Mouse (Mus musculus): ENCODE measurements around the gene Gli1.
"Not testable (repeated sequence)": the region's sequence is repeated elsewhere in the genome, so short reads cannot be mapped to it uniquely, and the experiment has no call there.

The Gli1 gene

DNA sequence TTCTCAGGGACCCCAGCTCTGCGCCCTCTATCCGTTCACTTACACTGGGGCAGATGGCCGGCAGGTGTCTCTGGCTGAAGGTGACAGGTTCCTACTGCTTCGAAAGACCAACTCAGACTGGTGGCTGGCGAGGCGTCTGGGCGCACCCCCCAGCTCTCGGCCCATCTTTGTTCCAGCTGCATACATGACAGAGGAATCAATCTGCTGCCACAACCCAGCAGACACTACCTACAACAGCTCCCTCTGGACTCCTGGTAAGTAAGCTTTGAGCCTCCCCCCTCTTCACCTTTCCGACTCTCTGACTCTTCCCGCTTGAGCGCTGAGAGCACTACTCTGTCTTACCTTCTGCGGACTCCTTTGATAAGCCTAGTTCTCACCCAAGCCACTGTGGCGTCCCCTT is 19.6 kb downstream of the Gli1 start:
- DNase-seq (ENCODE audit: low spot score) = no peak

DNA sequence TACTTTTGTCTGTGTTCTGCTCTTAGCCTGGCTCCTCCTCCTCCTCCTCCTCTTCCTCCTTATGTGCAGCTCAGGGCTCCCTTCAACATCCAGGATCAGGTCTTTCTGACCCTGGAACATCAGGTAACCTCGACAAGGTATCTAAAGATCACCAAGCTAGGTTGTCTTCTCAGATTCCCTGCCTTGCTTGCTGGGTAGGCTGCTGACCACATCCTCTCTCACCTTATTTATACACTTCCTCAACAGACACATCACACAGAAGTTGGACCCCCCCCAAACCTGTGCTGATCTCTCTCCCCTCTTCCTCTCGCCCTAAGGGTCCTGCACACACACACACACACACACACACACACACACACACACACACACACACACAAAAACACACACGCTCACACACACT is 20.2 kb downstream of the Gli1 start, which contains the start of gene Arhgap9:
TSS of gene Arhgap9 (plus strand) at position 344 of the 400 bp plus-strand sequence.
- DNase-seq (ENCODE audit: low spot score) = no peak

DNA sequence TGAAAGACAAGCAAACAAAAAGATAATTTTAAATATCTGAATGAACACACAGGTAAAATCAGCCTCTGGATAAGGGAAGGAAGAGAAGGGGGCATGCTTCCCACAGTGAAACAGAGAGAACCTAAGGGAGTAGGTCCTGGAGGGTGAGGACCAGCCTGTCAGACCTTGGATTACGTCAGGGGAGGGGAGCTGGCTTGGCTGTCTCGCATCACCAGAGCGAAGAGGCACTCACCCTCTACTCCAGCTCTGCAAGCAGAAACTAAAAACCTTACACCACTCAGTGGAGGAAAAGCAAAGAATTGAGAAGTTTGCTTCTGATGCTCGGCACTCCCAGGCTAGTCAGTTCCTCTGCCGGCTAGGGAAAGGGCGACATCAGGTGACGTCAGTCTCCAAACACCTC is 21.8 kb downstream of the Gli1 start:
- DNase-seq (ENCODE audit: low spot score) = no peak

DNA sequence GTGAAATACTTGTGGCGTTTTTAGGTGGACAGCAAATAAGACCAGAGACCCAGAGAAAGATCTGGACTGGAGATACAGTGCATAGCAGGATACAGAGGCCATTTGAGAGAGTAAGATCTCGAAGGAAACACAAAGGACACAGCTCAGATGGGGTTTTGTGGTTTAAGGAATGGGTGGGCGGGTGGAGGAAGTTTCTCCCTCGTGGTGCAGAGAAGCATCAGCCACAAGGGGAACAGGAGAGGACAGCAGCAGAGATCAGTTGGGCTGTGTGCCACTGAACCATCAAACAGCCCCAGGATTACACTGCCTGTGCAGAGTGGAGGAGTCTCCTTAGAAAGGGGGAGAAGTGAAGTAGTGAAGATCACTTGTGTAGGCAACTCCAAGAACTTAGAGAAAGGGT is 23.8 kb downstream of the Gli1 start:
- no peak for DNase-seq (ENCODE audit: low spot score)

DNA sequence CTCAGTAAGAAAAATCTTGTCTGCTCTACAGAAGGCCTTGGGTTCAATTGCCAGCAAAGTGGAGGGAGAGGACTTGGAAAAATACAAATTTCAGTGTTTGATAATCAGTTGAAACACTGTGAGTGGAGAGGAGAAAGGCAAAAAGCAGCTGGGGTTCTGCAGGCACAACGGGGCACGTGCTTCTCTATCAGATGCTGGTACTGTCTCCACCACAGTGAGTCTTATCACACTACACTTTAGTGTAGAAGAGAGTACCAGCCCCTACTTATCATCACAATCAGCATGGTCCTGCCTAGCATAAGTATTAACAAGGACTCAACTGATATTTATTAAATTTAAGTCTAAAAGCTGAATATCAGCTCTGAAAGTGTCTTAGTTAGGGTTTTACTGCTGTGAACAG is 24.5 kb downstream of the Gli1 start:
- no peak for DNase-seq (ENCODE audit: low spot score)

DNA sequence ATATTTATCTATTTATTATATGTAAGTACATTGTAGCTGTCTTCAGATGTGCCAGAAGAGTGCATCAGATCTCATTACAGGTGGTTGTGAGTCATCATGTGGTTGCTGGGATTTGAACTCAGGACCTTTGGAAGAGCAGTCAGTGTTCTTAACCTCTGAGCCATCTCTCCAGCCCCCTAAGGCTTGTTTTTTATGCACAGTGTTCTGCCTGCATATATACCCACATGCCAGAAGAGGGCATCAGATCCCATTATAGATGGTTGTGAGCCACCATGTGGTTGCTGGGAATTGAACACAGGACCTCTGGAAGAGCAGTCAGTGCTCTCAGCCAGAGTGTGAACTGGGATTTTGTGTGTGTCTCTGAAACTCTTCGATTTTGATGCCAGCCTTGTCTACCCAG is 26.8 kb downstream of the Gli1 start:
- not testable (repeated sequence) for DNase-seq (ENCODE audit: low spot score)

DNA sequence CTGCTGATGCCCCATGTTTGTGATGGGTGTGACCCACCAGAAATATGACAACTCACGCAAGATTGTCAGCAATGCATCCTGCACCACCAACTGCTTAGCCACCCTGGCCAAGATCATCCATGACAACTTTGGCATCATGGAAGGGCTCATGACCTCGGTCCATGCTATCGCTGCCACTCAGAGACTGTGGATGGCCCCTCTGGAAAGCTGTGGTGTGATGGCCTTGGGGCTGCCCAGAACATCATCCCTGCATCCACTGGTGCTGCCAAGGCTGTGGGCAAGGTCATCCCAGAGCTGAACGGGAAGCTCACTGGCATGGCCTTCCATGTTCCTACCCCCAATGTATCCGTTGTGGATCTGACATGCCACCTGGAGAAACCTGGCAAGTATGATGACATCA is 28.3 kb downstream of the Gli1 start:
- not testable (repeated sequence) for DNase-seq (ENCODE audit: low spot score)

DNA sequence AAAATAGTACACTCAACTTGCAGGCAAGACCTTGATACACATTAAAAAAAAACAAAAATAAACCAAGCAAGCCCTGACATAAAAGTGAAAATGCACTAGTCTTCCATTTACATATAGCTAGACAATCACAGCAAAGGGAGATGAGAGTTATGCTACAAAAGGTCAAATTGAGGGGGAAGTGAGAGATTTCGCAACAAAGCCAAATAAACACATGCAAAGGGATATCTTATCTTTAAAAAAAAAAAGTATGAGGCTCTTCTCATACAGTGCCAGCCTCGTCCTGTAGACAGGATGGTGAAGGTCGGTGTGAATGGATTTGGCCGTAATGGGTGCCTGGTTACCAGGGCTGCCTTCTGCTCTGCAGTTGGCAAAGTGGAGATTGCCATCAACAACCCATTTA is 28.9 kb downstream of the Gli1 start:
- no peak for DNase-seq (ENCODE audit: low spot score)

DNA sequence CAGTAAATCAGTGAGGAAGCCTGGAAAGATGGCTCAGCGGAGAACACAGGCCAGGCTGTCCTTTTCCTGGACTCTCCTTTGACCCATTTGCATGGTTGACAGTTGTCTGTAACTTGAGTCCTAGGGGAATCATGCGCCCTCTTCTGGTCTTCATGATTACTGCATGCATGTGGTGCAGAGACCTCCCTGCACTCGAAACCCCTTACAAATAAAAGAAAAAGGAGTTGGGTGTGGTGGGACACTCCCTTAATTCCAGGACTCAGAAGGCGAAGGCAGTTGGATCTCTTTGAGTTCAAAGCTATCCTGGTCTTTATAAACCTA is 29.5 kb downstream of the Gli1 start:
- DNase-seq (ENCODE audit: low spot score) = peak; percentile 79

DNA sequence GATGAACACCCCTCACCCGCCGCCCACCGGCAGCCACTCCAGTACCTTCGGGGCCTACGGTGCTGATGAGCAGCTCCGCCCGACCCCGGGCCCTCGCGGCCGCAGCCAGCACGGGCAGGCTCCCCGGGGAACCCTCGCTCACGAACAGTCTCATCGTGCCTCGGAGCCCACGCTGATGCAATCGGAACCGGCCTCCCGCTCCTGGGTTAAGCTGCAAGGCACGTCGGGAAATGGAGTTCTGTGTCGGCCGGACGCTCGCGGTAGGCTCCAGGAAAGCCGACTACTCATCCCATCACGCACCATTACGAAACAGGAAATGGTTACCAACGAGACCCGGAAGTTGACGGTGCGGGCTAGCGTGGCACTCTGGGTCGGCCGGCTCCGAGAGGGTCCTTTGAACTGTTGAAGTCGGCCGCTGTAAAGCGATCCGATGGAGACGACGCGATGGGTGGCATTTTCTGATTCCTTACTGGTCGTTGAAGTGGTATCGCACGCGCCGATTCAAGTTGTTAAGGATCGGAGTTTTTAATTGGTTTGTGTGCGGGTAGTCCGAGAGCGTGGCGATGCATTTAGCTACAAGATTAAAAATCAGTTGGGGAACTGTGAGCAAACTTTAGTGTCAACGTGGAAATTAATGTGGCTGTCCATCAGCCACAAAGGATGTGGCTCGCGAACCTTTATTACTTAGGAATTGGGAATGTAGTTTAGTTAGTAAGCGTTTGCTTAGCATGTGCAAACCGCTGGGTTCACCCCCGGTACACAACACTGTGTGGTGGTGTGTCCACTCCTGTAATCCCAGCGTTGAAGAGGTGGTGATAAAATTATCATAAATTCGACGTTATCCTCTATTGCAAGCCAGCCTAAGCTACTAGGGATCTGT is 30.1 kb downstream of the Gli1 start, which contains the start of gene Mars:
TSS of gene Mars (minus strand) at position 311 of the 880 bp plus-strand sequence.
- peak; percentile 93 for DNase-seq (ENCODE audit: low spot score)

DNA sequence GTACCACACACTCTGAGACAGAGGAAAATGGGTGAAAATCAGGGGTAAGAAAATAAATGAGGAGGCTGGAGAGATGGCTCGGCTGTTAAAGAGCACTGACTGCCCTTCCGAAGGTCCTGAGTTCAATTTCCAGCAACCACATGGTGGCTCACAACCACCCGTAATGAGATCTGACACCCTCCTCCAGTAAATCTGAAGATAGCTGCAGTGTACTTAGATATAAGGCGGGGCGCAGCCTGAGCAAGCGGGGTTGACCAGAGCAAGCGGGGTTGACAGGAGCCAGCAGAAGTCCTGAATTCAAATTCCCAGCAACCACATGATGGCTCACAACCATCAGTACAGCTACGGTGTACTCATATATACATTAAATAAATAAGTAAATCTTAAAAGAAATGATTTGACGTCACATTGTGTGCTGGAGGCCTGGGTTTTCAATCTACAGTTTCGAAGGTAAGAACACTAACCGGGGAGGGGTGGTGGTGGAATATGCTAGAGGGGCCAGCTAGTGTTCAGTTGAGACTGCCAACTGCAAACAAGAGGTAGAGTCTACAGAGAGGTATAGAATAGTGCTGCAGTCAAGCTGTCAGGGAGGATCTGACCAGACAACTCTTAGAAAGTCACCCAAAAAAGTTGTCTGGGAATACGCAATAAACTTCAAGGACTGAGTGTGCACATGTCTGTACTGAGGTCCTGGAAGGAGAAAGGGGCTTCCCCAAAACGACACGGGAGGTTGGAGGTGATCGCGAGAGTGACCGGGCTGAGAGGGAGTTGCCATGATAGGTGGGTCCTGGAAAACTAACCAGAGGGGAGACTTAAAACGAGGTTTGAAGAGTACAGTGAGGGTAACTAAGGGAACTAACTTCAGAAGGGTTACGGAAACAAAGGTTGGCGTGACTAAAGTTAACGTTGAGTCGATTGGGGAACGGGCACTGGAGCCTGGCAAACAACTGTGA is 31.0 kb downstream of the Gli1 start:
- no peak for DNase-seq (ENCODE audit: low spot score)

DNA sequence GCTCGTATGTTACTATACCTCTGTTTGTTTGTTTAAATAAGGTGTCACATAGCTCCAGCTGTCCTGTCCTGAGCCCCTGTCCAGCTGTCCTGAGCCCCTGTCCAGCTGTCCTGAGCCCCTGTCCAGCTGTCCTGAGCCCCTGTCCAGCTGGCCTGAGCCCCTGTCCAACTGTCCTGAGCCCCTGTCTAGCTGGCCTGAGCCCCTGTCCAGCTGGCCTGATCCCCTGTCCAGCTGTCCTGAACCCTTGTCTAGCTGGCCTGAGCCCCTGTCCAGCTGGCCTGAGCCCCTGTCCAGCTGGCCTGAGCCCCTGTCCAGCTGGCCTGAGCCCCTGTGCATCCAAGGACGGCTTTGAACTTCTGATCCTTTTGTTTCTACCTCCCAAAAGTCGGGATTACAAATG is 32.6 kb downstream of the Gli1 start:
- not testable (repeated sequence) for DNase-seq (ENCODE audit: low spot score)

DNA sequence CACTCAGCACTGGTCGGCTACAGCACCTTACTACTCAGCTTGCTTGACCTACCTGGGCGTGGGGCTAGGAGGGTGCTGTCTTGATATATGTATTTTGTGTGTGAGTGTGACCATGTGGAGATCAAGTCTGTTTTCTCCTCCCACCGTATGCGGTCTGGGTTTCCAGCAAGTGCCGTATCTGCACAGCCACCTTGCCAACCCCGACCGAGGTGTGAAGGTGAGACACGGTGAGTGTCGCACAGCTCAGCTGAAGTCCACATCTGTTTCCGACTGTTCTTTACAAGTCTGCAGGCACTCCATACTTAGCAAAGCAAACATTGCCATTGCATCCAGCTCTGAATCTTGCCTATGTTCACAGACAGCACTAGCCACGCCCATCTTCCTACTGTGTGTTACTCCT is 38.6 kb downstream of the Gli1 start:
- DNase-seq (ENCODE audit: low spot score) = no peak

DNA sequence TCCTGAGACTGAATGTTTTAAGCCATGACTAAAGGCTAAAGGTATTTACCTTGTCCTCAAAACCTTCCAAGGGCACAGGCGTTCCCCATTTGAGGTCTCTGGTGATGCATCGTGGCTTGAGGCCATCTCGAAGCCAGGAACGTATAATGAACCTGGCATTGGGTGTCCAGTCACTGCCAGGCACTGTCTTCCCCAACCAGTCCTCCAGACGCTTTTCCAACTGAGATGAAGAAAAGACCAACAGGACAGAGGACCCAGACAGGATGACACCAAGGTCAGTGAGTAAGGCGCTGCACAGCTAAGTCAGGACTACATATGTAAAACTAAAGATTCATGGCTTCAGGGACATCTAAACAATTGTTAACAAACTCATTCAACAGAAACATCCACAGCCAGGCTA is 41.4 kb downstream of the Gli1 start:
- DNase-seq (ENCODE audit: low spot score) = no peak

DNA sequence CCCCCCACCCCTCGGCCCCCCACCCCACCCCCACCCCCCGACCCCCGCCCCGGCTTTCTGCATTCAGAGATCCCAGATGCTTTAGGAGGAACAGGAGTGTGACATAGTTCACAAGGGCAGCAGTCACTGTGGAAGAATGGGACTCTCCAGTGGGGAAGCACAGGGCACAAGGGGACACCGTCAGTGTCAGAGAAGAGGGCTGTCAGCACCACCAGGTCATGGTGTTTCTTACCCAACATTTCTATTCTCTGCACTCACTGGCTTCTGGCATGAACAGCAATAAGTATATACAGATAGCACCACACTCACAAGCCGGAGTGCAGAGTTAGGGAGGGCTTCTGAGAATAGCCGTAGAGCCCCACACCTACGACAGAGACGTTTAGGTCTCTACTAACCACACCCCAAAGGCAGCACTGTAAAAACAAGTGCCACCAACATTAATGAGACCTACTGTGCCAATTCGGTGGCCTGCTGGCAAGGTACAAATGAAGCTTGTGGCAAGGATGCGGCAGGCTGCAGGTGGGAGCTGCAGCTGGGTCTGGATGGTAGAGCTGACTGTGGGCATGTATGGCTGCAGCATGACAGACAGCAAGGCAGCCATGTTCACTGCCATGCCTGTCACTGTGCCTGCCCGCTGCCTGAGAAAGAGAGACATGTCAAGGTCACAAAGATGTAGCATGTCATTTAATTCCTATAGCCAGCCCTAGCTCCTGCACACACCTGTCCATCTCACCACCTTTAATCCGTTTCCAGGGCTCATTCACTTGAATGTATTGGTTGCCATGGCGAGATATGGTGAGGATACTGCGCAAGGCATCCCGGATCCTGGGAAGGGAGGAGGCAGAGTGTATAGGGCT is 44.5 kb downstream of the Gli1 start:
- no peak for DNase-seq (ENCODE audit: low spot score)

DNA sequence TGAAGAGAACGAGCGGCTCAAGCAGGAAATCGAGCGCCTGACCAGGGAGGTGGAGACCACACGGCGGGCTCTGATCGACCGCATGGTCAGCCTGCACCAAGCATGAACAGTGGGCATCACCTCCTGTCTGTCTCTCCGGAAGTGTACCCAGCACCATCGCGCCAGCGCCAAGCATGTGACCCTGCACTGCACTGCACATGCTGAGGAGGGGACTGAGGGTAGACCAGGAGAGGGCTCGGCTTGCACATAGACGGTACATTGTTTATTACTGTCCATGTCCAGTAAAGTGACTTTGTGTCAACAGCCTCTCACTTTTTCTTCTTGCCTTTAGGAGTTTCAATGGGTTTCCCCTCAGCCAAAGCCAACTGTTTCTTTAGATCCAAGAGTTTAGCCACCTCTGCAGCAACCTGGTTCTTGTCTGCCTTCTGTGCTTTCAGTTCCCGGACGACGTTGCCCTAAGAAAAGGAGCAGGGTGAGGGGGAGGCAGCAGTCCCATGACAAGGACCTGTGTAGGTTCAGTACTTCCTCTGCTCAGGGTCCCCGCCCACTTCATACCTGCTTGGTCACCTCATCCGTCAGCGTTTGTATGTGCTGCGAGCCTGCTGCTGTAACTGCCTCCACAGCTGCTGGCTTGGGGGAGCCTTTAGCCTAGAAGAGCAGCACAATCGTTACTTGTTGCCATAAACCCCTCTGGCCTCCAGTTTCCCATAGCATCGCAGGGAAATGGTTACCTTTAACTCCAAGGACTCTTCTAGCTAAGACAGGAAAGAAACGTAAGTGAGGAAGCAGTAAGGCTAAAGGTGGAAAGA is 45.6 kb downstream of the Gli1 start:
- no peak for DNase-seq (ENCODE audit: low spot score)

DNA sequence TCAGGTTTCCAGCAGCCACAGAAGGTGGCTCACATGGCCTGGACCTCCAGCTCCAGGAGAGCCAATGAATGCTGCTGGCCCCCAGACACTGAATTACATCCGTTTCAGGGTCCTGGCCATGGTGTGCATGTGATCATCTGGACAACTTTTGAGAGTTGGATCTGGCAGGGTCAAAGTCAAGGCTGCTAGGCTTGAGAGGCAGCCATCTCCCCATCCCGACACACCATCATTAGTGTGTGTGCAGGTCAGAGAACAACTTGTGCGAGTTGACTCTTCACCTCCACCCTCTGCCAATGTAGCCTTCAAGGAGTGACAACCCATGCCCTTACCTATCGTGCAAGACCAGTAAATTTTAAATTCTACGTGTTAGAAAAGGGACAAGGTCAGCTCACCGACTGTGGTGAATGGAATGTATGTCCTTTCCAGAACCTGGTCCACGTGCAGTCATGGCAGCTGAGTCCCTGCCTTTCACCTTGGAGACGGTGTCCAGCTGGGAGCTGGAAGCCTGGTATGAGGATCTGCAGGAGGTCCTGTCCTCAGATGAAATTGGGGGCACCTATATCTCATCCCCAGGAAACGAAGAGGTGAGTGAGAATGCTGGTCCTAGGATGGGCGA is 46.8 kb downstream of the Gli1 start:
- no peak for DNase-seq (ENCODE audit: low spot score)

DNA sequence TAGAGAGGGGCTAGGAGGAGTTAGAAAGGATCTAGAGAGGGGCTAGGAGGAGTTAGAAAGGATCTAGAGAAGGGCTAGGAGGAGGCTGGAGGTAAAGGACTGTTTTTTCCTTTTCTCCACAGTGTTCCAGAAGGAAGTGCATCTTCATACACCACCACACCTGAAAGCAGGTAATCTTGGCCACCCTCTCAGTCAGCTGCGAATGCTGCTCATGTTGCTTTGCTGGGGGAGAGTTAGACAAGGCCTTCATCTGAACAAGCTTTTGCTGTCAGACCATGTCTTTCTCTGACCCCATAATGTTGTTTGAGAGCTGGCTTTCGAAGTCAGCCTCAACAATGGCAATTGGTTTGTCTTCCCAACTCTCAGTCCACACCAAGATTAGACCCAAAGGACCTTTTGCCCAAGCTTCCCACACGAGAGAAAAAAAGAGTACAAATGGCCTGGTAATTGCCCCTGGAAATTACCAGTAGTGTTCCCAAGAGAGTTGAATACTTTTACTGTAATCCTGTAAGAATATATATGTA is 48.1 kb downstream of the Gli1 start:
- DNase-seq (ENCODE audit: low spot score) = no peak

DNA sequence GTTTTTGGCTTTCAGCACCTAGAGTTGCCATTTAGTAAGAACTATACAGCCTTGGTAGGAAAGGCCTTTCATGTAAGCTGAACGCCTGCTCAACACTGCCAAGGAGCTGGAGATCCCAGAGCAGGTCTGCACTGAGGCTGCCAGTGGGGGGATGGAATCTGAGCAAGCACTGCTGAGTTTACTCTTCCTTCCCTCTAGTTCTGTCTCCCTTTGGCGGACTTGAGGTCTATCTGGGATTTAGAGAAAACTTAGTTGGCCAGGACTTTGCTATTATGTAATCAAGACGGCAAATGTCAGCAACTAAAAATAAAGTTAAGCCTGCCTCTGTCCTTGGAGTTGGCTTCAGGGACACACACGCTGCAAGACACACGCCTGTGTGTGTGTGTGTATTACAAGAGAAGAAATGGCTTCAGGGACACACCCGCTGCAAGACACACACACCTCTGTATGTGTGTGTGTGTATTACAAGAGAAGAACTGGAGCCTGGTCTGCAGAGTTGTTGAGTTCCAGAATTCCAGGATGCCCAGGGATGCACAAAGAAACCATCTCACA is 48.7 kb downstream of the Gli1 start:
- peak; percentile 47 for DNase-seq (ENCODE audit: low spot score)
